Mouse (Mus musculus): Measurements from ENCODE around the gene Uba6.

Uba6 gene

GRCm38 (mm10) chr5:86172449-86173161 is at the start of gene Uba6:
TSS of gene Uba6 (minus strand) at chr5:86172803.
- POLR2A ChIA-PET: interaction anchor here (0.5 to 4.4 kb wide), 86 partner anchors 9 to 685 kb away, joined by 3 to 135 read pairs (median 4); partner anchors contain the start of genes Cenpc1 (in 3 of the 4) and Ythdc1 (in 1 of the 4)
- CTCF ChIA-PET: interaction anchor here (0.9 to 2.1 kb wide), 6 partner anchors 18 to 106 kb away, joined by 3 to 19 read pairs (median 12); partner anchors contain the start of gene Cenpc1 (in 2 of the 4)

GRCm38 (mm10) chr5:86197801-86198200 is 25.2 kb upstream of the Uba6 start, which contains the start of gene Gnrhr:
TSS of gene Gnrhr (minus strand) at chr5:86197901.
- POLR2A ChIA-PET: no interaction called here
- CTCF ChIA-PET: no interaction called here

GRCm38 (mm10) chr5:86191356-86191755 is 18.8 kb upstream of the Uba6 start:
- CTCF ChIA-PET: interaction anchor here (0.6 to 3.0 kb wide), 8 partner anchors 18 to 458 kb away, joined by 4 to 31 read pairs (median 5); partner anchors contain the start of genes Uba6 (in 3 of the 4) and Cenpc1 (in 1 of the 4)
- POLR2A ChIA-PET: interaction anchor here in 3 of 4 experiments (0.7 to 4.5 kb wide), 7 partner anchors 11 to 125 kb away, joined by 3 to 28 read pairs (median 7); partner anchors contain the start of genes Uba6 (in 3 of the 3) and Cenpc1 (in 1 of the 3)

- ChIA-PET CTCF (interaction anchor here (0.6 to 3.0 kb wide), 22 partner anchors 10 to 727 kb away, joined by 3 to 31 read pairs (median 4); partner anchors contain the start of genes Uba6 (in 3 of the 4) and Cenpc1 (in 1 of the 4)), POLR2A (interaction anchor here (0.7 to 4.5 kb wide), 8 partner anchors 10 to 125 kb away, joined by 3 to 28 read pairs (median 6); partner anchors contain the start of genes Uba6 (in 3 of the 4) and Cenpc1 (in 1 of the 4))
Measured at GRCm38 (mm10) chr5:86190770-86191169, 18.2 kb upstream of the Uba6 start.

GRCm38 (mm10) chr5:86190290-86190689 is 17.7 kb upstream of the Uba6 start:
- ChIA-PET CTCF (interaction anchor here (0.6 to 3.0 kb wide), 19 partner anchors 9 to 727 kb away, joined by 3 to 31 read pairs (median 4); partner anchors contain the start of genes Uba6 (in 3 of the 4) and Cenpc1 (in 1 of the 4)), POLR2A (interaction anchor here (0.7 to 4.5 kb wide), 7 partner anchors 10 to 124 kb away, joined by 4 to 28 read pairs (median 7); partner anchors contain the start of genes Uba6 (in 3 of the 4) and Cenpc1 (in 1 of the 4))

- POLR2A ChIA-PET: interaction anchor here (1.3 to 9.1 kb wide), 6 partner anchors 15 to 121 kb away, joined by 3 to 74 read pairs (median 8); partner anchors contain the start of genes Uba6 (in 4 of the 4) and Cenpc1 (in 1 of the 4)
Measured at GRCm38 (mm10) chr5:86187441-86187840, 14.8 kb upstream of the Uba6 start.

GRCm38 (mm10) chr5:86173778-86174177 is 1.2 kb upstream of the Uba6 start:
- ChIA-PET POLR2A (interaction anchor here in 3 of 4 experiments (0.7 to 4.4 kb wide), 16 partner anchors 8 to 716 kb away, joined by 3 to 135 read pairs (median 20); partner anchors contain the start of gene Cenpc1 (in 3 of the 3)), CTCF (interaction anchor here in 2 of 4 experiments (0.8 to 2.1 kb wide), 3 partner anchors 17 to 107 kb away, joined by 3 to 12 read pairs (median 4); no protein-coding TSS in a partner anchor)

More at GRCm38 (mm10) chr5:86187441-86187840, 14.8 kb upstream of the Uba6 start:
- CTCF ChIA-PET: no interaction called here

- POLR2A ChIA-PET: interaction anchor here (0.5 to 4.4 kb wide), 63 partner anchors 9 to 686 kb away, joined by 3 to 135 read pairs (median 5); partner anchors contain the start of genes Cenpc1 (in 3 of the 4) and Ythdc1 (in 1 of the 4)
Measured at GRCm38 (mm10) chr5:86172088-86172448, 535 bp downstream of the Uba6 start.

GRCm38 (mm10) chr5:86129828-86130227 is 42.8 kb downstream of the Uba6 start:
- ChIA-PET POLR2A (interaction anchor here in 2 of 4 experiments (1.4 to 2.4 kb wide), 3 partner anchors 11 to 43 kb away, joined by 4 to 8 read pairs (median 8); partner anchors contain the start of gene Uba6 (in 2 of the 2)), CTCF (no interaction called here)

More at GRCm38 (mm10) chr5:86172088-86172448, 535 bp downstream of the Uba6 start:
- CTCF ChIA-PET: interaction anchor here (0.9 to 2.1 kb wide), 6 partner anchors 18 to 106 kb away, joined by 3 to 19 read pairs (median 12); partner anchors contain the start of gene Cenpc1 (in 2 of the 4)

GRCm38 (mm10) chr5:86128749-86129148 is 43.9 kb downstream of the Uba6 start:
- CTCF ChIA-PET: interaction anchor here in 1 of 4 experiments (1.2 kb wide), 1 partner anchor 62 kb away, joined by 3 read pairs; no protein-coding TSS in a partner anchor
- POLR2A ChIA-PET: interaction anchor here in 2 of 4 experiments (1.4 to 2.4 kb wide), 3 partner anchors 10 to 44 kb away, joined by 4 to 8 read pairs (median 8); partner anchors contain the start of gene Uba6 (in 2 of the 2)

GRCm38 (mm10) chr5:86118457-86119094 is 54.0 kb downstream of the Uba6 start:
- POLR2A ChIA-PET: interaction anchor here in 2 of 4 experiments (0.7 to 1.6 kb wide), 4 partner anchors 11 to 54 kb away, joined by 3 to 8 read pairs (median 4); partner anchors contain the start of gene Uba6 (in 2 of the 2)
- CTCF ChIA-PET: interaction anchor here in 1 of 4 experiments (0.6 kb wide), 1 partner anchor 20 kb away, joined by 7 read pairs; no protein-coding TSS in a partner anchor

GRCm38 (mm10) chr5:86113997-86114396 is 58.6 kb downstream of the Uba6 start:
- POLR2A ChIA-PET: interaction anchor here in 1 of 4 experiments (0.7 to 0.8 kb wide), 2 partner anchors 11 to 28 kb away, joined by 3 read pairs; no protein-coding TSS in a partner anchor
- CTCF ChIA-PET: no interaction called here

- ChIA-PET POLR2A (no interaction called here), CTCF (no interaction called here)
Measured at GRCm38 (mm10) chr5:86113037-86113436, 59.6 kb downstream of the Uba6 start.

- CTCF ChIA-PET: no interaction called here
Measured at GRCm38 (mm10) chr5:86111074-86111473, 61.5 kb downstream of the Uba6 start.

GRCm38 (mm10) chr5:86106610-86107009 is 66.0 kb downstream of the Uba6 start:
- ChIA-PET POLR2A (interaction anchor here in 1 of 4 experiments (0.6 kb wide), 1 partner anchor 10 kb away, joined by 4 read pairs; no protein-coding TSS in a partner anchor), CTCF (no interaction called here)

More at GRCm38 (mm10) chr5:86111074-86111473, 61.5 kb downstream of the Uba6 start:
- POLR2A ChIA-PET: interaction anchor here in 1 of 4 experiments (0.6 kb wide), 1 partner anchor 94 kb away, joined by 3 read pairs; no protein-coding TSS in a partner anchor

GRCm38 (mm10) chr5:86102176-86102575 is 70.4 kb downstream of the Uba6 start:
- ChIA-PET POLR2A (interaction anchor here in 2 of 4 experiments (1.3 to 2.7 kb wide), 2 partner anchors 12 to 36 kb away, joined by 3 to 12 read pairs; partner anchors contain the start of gene Cenpc1 (in 1 of the 2)), CTCF (interaction anchor here in 2 of 4 experiments (0.7 to 0.9 kb wide), 2 partner anchors 35 to 36 kb away, joined by 3 read pairs; no protein-coding TSS in a partner anchor)

- POLR2A ChIA-PET: interaction anchor here (0.6 to 2.7 kb wide), 9 partner anchors 25 to 72 kb away, joined by 3 to 12 read pairs (median 6); partner anchors contain the start of genes Cenpc1 (in 3 of the 4) and Uba6 (in 3 of the 4)
- CTCF ChIA-PET: interaction anchor here in 1 of 4 experiments (1.7 kb wide), 1 partner anchor 34 kb away, joined by 5 read pairs; no protein-coding TSS in a partner anchor
Measured at GRCm38 (mm10) chr5:86100621-86101020, 72.0 kb downstream of the Uba6 start.

Data from embryonic stem cell, embryonic (primary cell).